Mouse (Mus musculus) stomach, postnatal 0 days (tissue): ENCODE results near the gene Tmem56.

ENCODE experiments used
- CTCF ChIP-seq: IDR thresholded peaks from 2 replicates; pipeline ENCODE4 v1.5.1; 2016; ENCODE audit warnings: antibody characterized with exemption, low read depth, mild to moderate bottlenecking, moderate library complexity
- EP300 ChIP-seq: optimal IDR thresholded peaks from 2 replicates; pipeline ENCODE3; 2016; ENCODE audit warnings: antibody characterized with exemption

DNA sequence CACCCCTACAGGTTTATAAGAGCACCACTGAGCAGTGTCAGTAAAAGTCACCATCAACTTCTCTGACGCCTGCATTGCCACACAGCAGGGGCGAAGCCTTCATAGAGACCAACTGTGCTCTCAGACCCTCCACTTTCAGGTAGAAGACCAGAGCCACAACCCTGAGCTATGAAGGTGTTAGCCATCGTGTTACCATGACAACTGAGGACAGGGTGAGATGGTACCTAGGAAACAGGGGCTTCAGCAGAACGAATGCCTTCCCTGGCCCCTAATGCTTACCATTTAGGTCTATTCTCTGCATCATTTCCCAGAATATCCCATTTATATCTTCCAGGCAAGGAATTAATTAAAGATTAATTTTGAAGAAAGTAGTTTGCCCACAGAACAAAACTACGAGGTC lies 26.0 kb upstream of the Tmem56 start:
- TF ChIP-seq CTCF (no peak), EP300 (no peak)
